Mouse (Mus musculus): ENCODE results near the gene Celsr1.

Celsr1 gene

GRCm38 (mm10) chr15:85953458-85953857 lies 80.1 kb downstream of the Celsr1 start:
- no peak for DNase-seq

DNA sequence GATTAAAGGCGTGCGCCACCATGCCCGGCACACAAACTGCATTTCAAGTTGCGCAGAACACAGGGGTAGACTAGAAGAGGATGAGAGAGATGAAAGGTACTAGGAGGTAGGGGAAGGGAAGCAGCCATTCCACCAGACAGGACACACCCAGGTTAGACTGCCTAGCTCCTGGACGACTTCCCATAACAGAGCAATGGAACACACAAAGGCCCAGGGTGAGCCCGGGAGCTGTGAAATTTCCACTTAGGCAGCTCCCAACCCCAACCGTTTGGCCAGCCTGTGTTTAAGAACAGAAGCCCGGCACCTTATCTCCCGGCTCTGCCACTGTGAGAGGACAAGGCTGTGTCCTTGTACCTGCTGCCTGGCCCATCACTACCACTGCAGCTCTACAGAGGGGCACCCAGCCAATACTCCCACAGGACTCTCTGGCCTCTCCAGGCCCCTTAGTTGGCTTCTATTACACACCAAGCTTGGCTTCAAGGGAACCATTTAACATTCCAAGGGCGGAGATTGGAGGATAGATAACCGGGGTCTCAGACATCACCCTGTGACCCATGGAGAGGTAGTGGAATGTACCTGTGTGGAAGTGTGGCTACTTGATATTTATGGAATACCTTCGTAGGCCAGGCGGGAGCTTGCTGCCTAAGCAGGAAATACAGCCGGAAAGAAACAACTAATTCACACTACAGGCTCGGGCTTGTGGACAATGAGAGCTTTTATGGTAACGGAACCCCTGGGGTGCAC lies 84.0 kb downstream of the Celsr1 start:
- DNase-seq, result no peak

GRCm38 (mm10) chr15:85947967-85948366 lies 85.6 kb downstream of the Celsr1 start:
- DNase-seq, result no peak

- no peak for DNase-seq
These were observed 86.0 kb downstream of the Celsr1 start for GRCm38 (mm10) chr15:85947541-85947940.

- no peak for DNase-seq
These were observed 97.9 kb downstream of the Celsr1 start for GRCm38 (mm10) chr15:85935627-85936049.

DNA sequence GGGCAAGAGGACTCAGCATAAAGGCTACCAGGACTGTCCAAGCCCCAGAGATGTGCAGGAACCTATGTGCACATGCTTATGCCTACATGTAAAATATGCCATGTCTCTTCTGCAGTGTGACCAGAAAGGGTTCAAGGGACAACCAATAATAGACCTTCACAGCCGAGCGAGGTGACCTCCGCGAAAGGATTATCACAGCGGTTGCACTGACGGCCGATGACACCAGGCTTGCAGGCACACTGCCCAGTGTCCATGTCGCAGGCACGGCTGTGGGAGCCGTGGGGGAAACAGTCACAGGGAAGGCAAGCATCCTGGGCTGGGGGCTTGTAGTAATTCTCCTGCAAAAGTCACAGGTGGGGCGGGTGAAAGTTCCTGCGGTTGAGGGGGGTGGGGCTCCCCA lies 105.4 kb downstream of the Celsr1 start:
- DNase-seq, result no peak

DNA sequence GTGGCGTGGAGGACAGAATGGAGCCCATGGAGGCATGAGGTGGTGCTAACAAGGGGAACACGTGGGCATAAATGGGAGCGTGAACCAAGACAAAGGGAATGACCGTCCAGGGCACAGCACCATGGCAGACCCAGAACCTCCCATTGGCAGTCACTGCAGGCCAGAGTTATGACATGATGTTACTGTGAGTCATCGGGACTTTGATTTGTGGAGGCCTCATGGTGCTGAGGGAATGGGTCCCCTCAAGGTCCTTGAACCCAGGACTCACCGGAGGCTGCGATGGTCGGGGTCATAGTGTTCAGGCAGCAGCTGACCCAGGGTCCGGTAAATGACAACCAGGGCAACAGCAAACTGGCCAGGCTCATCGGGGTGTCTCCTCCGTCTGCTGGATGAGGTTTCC lies 111.7 kb downstream of the Celsr1 start:
- no peak for DNase-seq

DNA sequence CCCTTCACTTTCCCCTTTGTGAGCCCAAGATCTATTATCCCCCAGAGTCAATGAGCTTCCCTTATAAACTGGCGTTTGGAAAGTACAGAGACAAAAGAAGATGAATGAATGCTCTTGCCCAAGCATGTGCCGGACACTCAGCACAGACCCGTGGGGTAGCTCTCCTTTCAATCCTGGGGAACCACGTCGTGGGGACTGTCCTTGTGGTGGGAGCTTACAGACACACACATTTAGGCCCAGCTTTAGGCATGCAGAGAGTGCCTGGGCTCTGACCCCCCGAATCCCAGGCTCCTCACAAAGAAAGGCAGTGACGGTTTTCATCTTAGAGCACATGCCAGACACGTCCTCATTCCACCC lies 113.7 kb downstream of the Celsr1 start:
- no peak for DNase-seq

- DNase-seq, result no peak
These were observed 114.2 kb downstream of the Celsr1 start for GRCm38 (mm10) chr15:85919191-85919891.

GRCm38 (mm10) chr15:85913605-85914004 lies 120.0 kb downstream of the Celsr1 start:
- peak; percentile 31 to 37 for DNase-seq

GRCm38 (mm10) chr15:85909931-85910330 lies 123.6 kb downstream of the Celsr1 start:
- DNase-seq, result no peak

GRCm38 (mm10) chr15:85909492-85909829 lies 124.1 kb downstream of the Celsr1 start:
- peak in 1 of 2 experiments; percentile 16 for DNase-seq

DNA sequence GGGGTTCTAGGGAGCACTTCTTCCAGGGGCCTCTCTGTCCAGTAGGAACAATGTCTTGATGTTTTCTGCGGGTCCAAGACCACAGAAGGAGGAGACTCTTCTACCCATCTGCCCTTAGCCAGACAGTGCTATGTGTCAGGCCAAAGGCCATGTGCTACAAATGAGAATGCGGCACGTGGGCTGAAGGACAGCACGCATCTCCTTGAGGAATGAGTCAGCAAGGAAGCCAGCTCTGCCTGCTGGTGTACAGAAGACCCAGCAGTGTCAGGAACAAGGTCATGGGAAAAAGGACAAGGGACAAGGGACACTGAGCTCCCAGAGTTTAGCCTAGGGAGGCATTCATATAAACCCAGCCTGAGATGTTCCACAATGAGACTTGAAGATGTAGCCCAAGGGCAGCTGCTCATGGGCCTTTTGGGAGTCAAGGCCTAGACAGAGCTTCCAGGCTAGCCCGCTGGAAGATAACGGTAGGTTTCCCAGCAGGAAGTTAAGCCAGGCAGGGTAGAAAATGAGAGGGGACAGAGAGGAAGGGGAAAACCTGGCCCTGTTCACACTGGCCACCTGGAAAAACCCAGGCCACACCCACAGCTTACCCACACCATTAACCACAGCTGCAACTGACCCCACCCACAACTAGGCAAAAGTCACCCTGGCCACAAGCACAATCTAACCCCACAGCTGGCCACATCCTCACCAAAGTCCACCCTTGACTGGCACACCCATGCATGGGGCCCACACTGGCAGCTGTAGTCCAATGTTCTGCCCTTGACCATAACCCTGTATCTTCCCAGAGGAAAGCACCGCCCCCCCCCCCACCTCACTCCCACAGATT lies 124.7 kb downstream of the Celsr1 start:
- DNase-seq, result no peak

- no peak for DNase-seq
These were observed 129.8 kb downstream of the Celsr1 start for GRCm38 (mm10) chr15:85903826-85904225.

- no peak for DNase-seq
These were observed 131.1 kb downstream of the Celsr1 start for GRCm38 (mm10) chr15:85902505-85902904.

GRCm38 (mm10) chr15:85900801-85901200 lies 132.8 kb downstream of the Celsr1 start:
- DNase-seq, result no peak

DNA sequence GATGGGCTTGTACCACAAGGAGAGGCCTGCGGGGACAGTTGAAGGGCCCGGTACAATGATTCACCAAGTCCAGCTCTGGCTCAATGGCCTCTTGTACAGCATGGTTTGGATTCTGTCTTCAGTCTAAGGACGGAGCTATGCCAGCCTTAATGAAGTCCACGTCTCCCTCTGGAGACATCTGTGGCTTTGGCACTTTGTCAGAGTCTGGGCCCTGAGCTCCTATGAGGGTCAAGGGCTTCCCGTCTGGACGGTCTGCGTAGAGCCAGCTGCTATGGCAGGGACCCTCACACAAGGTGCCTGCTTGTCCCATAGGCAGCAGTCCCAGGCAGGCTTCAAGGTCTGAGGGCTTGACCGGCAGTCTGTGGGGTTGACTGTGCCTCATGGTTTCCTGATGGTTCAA lies 133.3 kb downstream of the Celsr1 start:
- no peak for DNase-seq

- no peak for DNase-seq
These were observed 134.2 kb downstream of the Celsr1 start for GRCm38 (mm10) chr15:85899396-85899795.

DNA sequence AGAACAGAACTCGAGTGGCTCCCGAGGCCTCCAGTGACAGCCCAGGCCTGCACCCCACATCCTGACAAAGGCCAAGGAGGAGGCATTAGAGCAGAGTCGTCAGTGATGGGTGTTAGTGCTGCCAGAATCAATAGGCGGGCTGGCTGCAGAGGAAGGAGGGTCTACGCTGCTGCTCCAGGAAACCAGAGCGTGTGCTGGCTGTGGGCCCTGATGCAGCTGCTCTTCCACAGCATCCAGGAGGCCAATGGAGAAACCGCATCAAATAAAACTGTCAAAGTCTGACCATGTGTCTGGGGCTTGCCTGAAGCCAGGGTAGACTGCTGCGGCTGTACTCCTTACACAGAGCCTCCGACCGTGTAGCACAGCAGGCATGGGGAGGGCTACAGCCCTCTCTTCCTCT lies 136.5 kb downstream of the Celsr1 start:
- no peak for DNase-seq

DNA sequence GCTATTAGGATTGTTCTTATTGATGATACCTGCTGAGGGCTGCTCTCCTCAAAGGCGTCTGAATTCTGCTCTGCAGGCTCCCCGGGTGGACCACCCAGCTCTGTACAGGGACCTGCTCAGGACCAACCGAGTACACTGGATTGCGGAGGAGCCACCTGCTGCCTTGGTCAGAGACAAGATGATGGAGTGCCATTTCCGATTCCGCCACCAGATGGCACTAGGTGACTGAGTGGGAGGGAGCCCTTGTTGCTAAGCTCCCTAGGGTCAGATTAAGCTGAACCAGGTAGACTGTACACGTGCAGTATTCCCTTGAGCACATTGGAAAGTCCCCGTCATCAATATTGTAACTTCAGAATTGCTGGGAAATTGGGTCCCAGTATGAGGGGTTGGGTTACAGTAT lies 137.3 kb downstream of the Celsr1 start:
- DNase-seq, result peak; percentile 57 to 65

- no peak for DNase-seq
These were observed 139.7 kb downstream of the Celsr1 start for GRCm38 (mm10) chr15:85893871-85894270.

DNA sequence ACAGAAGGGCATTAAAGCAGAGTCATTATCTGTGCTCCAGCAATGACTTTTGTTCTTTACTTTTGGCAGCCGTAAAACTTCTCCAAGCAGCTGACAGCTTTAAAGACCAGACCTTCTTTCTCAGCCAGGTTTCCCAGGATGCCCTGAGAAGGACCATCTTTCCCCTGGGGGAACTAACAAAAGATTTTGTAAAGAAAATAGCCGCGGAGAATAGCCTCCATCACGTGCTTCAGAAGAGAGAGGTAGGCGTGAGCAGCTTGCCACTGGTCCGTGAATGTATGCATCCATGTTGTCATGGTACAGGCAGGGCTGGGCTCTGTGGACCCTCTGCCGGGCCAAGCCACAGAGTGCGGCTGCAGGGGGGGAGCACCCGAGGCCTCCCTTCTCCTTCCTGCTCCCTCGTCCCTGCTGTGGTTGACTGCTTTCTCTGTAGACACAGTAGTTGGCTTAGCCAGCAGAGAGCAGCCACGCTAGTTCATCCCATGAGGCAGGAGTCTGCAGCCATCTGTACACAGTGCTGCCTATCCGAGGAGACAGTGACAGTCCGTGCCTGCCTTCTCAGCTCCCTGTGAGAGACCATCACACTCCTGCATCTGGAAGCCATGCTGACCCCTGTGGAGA lies 141.0 kb downstream of the Celsr1 start:
- no peak for DNase-seq

DNA sequence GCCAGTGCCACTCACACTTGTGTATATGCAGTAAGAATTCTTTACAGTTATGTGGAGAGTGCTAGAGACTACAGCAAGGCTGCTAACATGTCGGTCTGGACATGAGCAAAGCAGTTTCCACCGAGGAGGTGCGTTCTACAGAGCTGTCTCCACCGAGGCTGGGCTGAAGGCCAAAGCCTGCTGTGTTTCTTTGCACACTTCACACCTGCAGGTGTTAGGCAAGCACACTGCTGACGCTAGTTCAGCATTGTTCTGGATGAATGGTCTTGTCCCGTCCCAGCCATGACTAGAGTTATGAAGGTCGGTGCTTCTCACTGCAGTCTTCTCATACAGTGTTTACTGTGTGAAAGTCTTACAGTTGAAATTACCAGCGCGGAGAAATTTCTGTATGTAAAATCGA lies 141.6 kb downstream of the Celsr1 start:
- DNase-seq, result no peak
